Mouse (Mus musculus): ENCODE data around the gene Olfr837. TPM values are rescaled to one million over a fixed set of nuclear protein-coding genes. Genes with fewer than 3 reads are reported as not detected.
A peak's percentile ranks its signal among the peaks of the same experiment; 100 is the strongest.
"Not testable (repeated sequence)": the region's sequence is repeated elsewhere in the genome, so short reads cannot be mapped to it uniquely, and the experiment has no call there.

Olfr837 gene
- polyA plus RNA-seq (2012; rRNA removed), result not detected in 2 replicates

- Histone ChIP-seq H3K27me3 (ENCODE audit: control insufficient read depth, insufficient read depth, low read length) (no peaks in the 10 kb centered on the region), H3K4me3 (ENCODE audit: control insufficient read depth, low read depth, low read length) (no peak within 1 kb of the TSS), H3K27ac (ENCODE audit: control insufficient read depth, insufficient read depth, low read depth, low read length) (no peak within 1 kb of the TSS), H3K36me3 (ENCODE audit: control insufficient read depth, insufficient read depth, low read length) (no peaks in the 10 kb centered on the region), H3K4me1 (ENCODE audit: control insufficient read depth, insufficient read depth, low read length) (no peaks in the 10 kb centered on the region)
- TF ChIP-seq CTCF (IDR thresholded peaks at IDR 0.05; ENCODE audit: control insufficient read depth, insufficient read depth, insufficient replicate concordance, low read depth, low read length) (no peak), POLR2A (IDR thresholded peaks at IDR 0.05; ENCODE audit: control insufficient read depth, low read depth, low read length) (no peak)
Measured at GRCm38 (mm10) chr9:19136017-19136416, at the start of gene Olfr837. Olfr837 (plus strand) TSS chr9:19136317.

- peak overlapping the region; percentile 76 for H3K4me3 ChIP-seq (ENCODE audit: control insufficient read depth, low read depth, low read length)
Measured at GRCm38 (mm10) chr9:19092889-19093753, 43.0 kb upstream of the Olfr837 start.

GRCm38 (mm10) chr9:19097286-19097685 is 38.8 kb upstream of the Olfr837 start:
- Histone ChIP-seq H3K27me3 (ENCODE audit: control insufficient read depth, insufficient read depth, low read length) (no peaks in the 10 kb centered on the region), H3K27ac (ENCODE audit: control insufficient read depth, insufficient read depth, low read depth, low read length) (no peak overlapping the region), H3K4me1 (ENCODE audit: control insufficient read depth, insufficient read depth, low read length) (no peaks in the 10 kb centered on the region), H3K4me3 (ENCODE audit: control insufficient read depth, low read depth, low read length) (no peak overlapping the region), H3K36me3 (ENCODE audit: control insufficient read depth, insufficient read depth, low read length) (no peaks in the 10 kb centered on the region)
- TF ChIP-seq POLR2A (IDR thresholded peaks at IDR 0.05; ENCODE audit: control insufficient read depth, low read depth, low read length) (no peak), CTCF (IDR thresholded peaks at IDR 0.05; ENCODE audit: control insufficient read depth, insufficient read depth, insufficient replicate concordance, low read depth, low read length) (no peak)

More at GRCm38 (mm10) chr9:19092889-19093753, 43.0 kb upstream of the Olfr837 start:
- H3K27me3 ChIP-seq (ENCODE audit: control insufficient read depth, insufficient read depth, low read length); H3K4me1 ChIP-seq (ENCODE audit: control insufficient read depth, insufficient read depth, low read length); H3K36me3 ChIP-seq (ENCODE audit: control insufficient read depth, insufficient read depth, low read length): not testable (repeated sequence)
- peak overlapping the region; percentile 44; the same call in 1 of the 2 replicates for H3K27ac ChIP-seq (ENCODE audit: control insufficient read depth, insufficient read depth, low read depth, low read length)

- no peaks in the 10 kb centered on the region for H3K4me1 ChIP-seq (ENCODE audit: control insufficient read depth, insufficient read depth, low read length)
- H3K36me3 ChIP-seq (ENCODE audit: control insufficient read depth, insufficient read depth, low read length), result no peaks in the 10 kb centered on the region
- no peak within 1 kb of the TSS for H3K27ac ChIP-seq (ENCODE audit: control insufficient read depth, insufficient read depth, low read depth, low read length)
- no peak for TF ChIP-seq CTCF (IDR thresholded peaks at IDR 0.05; ENCODE audit: control insufficient read depth, insufficient read depth, insufficient replicate concordance, low read depth, low read length)
- TF ChIP-seq POLR2A (IDR thresholded peaks at IDR 0.05; ENCODE audit: control insufficient read depth, low read depth, low read length), result no peak
- H3K27me3 ChIP-seq (ENCODE audit: control insufficient read depth, insufficient read depth, low read length), result no peaks in the 10 kb centered on the region
- no peak within 1 kb of the TSS for H3K4me3 ChIP-seq (ENCODE audit: control insufficient read depth, low read depth, low read length)
Measured at GRCm38 (mm10) chr9:19120082-19120481, 16.0 kb upstream of the Olfr837 start, which contains the start of gene Olfr836. Olfr836 (plus strand) TSS chr9:19120382.

- TF ChIP-seq POLR2A (IDR thresholded peaks at IDR 0.05; ENCODE audit: control insufficient read depth, low read depth, low read length) (no peak), CTCF (IDR thresholded peaks at IDR 0.05; ENCODE audit: control insufficient read depth, insufficient read depth, insufficient replicate concordance, low read depth, low read length) (no peak)
Measured at GRCm38 (mm10) chr9:19177212-19177611, 41.1 kb downstream of the Olfr837 start, which contains the start of gene Olfr839-ps1. Olfr839-ps1 (minus strand) TSS chr9:19177312.

More at GRCm38 (mm10) chr9:19177212-19177611, 41.1 kb downstream of the Olfr837 start, which contains the start of gene Olfr839-ps1:
- Histone ChIP-seq H3K4me3 (ENCODE audit: control insufficient read depth, low read depth, low read length) (no peak within 1 kb of the TSS), H3K36me3 (ENCODE audit: control insufficient read depth, insufficient read depth, low read length) (no peaks in the 10 kb centered on the region), H3K27me3 (ENCODE audit: control insufficient read depth, insufficient read depth, low read length) (no peaks in the 10 kb centered on the region), H3K4me1 (ENCODE audit: control insufficient read depth, insufficient read depth, low read length) (no peaks in the 10 kb centered on the region), H3K27ac (ENCODE audit: control insufficient read depth, insufficient read depth, low read depth, low read length) (no peak within 1 kb of the TSS)

Other genes with a start within 250 kb of the Olfr837 start
- gene Olfr832, start 199.2 kb upstream of the Olfr837 start, polyA plus RNA-seq (2012; rRNA removed), result not detected in 2 replicates
- not detected in 2 replicates for gene Olfr834, start 148.3 kb upstream of the Olfr837 start, polyA plus RNA-seq (2012; rRNA removed)
- gene Olfr835, start 103.6 kb upstream of the Olfr837 start, polyA plus RNA-seq (2012; rRNA removed), result not detected in 2 replicates
- not detected in 2 replicates for gene Olfr836, start 15.9 kb upstream of the Olfr837 start, polyA plus RNA-seq (2012; rRNA removed)
- gene Olfr839-ps1, start 41.0 kb downstream of the Olfr837 start, polyA plus RNA-seq (2012; rRNA removed), result not detected in 2 replicates
- not detected in 2 replicates for gene Olfr843, start 115.7 kb downstream of the Olfr837 start, polyA plus RNA-seq (2012; rRNA removed)
- not detected in 2 replicates for gene Olfr844, start 180.0 kb downstream of the Olfr837 start, polyA plus RNA-seq (2012; rRNA removed)
- gene Olfr845, start 200.1 kb downstream of the Olfr837 start, polyA plus RNA-seq (2012; rRNA removed), result not detected in 2 replicates
- gene Olfr846, start 227.7 kb downstream of the Olfr837 start, polyA plus RNA-seq (2012; rRNA removed), result not detected in 2 replicates
- gene Olfr847, start 242.4 kb downstream of the Olfr837 start, polyA plus RNA-seq (2012; rRNA removed), result not detected in 2 replicates